Mouse (Mus musculus): ENCODE measurements at regions not wholly inside any gene's neighbourhood (a gene's known extent, or its start where the extent isn't known, plus 50 kb on each side); places are given as distances from the start of the nearest gene placed in this dataset.
A peak's percentile ranks its signal among the peaks of the same experiment; 100 is the strongest.

- DNase-seq, result peak; percentile 41 to 88
- TF ChIP-seq POLR2A (IDR thresholded peaks at IDR 0.05; ENCODE audit: borderline replicate concordance, insufficient read depth, low read length) (no peak), CTCF (IDR thresholded peaks at IDR 0.05; ENCODE audit: borderline replicate concordance, insufficient read depth, low read depth, low read length) (no peak)
- Histone ChIP-seq H3K4me3 (replicated peaks; ENCODE audit: insufficient read depth, low read depth, low read length) (no peak overlapping the region), H3K27ac (ENCODE audit: insufficient read depth, low read length) (no peak overlapping the region), H3K27me3 (ENCODE audit: control insufficient read depth, insufficient read depth, low read length) (no peaks in the 10 kb centered on the region), H3K4me1 (ENCODE audit: control insufficient read depth, insufficient read depth, low read length) (no peaks in the 10 kb centered on the region)
These were observed 114.3 kb downstream of the Ldoc1 start for GRCm38 (mm10) chrX:61823604-61824003.

DNA sequence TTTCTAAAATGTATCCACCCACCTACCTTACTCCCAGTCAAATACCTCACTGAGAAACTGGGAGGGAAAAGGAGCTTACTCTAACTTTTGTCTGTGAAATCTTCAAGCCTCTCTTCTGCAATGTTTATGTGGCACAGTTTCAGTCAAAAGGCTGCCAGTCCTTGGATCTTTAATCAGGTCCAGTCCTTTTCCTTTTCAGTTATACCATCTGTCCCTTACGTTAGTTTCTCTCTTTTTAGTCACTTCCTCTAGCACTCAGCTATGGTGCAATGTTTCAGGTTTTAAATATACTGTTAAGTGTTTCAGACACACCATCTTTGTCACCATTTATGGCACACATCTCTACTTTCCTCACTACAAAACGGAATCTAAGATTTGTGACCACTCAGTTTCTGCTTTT, 115.0 kb downstream of the Ldoc1 start:
- TF ChIP-seq POLR2A (IDR thresholded peaks at IDR 0.05; ENCODE audit: borderline replicate concordance, insufficient read depth, low read length) (no peak), CTCF (IDR thresholded peaks at IDR 0.05; ENCODE audit: borderline replicate concordance, insufficient read depth, low read depth, low read length) (no peak)
- 18% methylated on average over 2 of the region's 2 CpGs for WGBS
- Histone ChIP-seq H3K27me3 (ENCODE audit: control insufficient read depth, insufficient read depth, low read length) (no peaks in the 10 kb centered on the region), H3K27ac (ENCODE audit: insufficient read depth, low read length) (peak overlapping the region; percentile 13; the same call in 1 of the 2 replicates), H3K4me3 (replicated peaks; ENCODE audit: insufficient read depth, low read depth, low read length) (no peak overlapping the region), H3K4me1 (ENCODE audit: control insufficient read depth, insufficient read depth, low read length) (no peaks in the 10 kb centered on the region)
- DNase-seq, result peak in 1 of 2 experiments; percentile 53
